Mouse (Mus musculus): Measurements from ENCODE around the gene Pcyt1a. TPM values are rescaled to one million over a fixed set of nuclear protein-coding genes. Genes with fewer than 3 reads are reported as not detected.
A peak's percentile ranks its signal among the peaks of the same experiment; 100 is the strongest.

Gene Pcyt1a
- polyA plus RNA-seq, 1 experiment from 2014 or later = 47.6 TPM

DNA sequence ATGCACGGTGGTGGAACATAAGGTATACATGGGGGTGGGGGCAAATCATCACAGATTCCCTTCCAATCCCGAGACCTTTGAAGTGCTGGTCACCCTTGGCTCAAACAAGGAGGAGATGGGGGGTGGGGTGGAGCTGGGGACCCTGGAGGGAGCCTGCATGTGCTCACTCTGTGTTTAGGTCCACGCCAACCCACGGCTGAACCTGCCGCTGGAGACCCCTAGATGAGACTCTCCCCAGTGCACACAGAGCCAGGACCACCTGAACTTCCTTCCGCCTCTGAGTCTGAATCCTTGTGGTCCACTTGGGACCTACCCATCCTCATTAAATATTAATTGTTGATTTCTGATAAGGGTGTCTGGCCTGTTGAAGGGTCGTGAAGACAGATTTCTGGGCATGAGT is 76.1 kb downstream of the Pcyt1a start:
- Histone ChIP-seq H3K4me2 (replicated peaks) (no peak overlapping the region), H3K9me3 (no peaks in the 10 kb centered on the region), H3K27ac (replicated peaks) (no peak overlapping the region), H3K36me3 (no peaks in the 10 kb centered on the region), H3K4me3 (no peak overlapping the region), H3K9ac (replicated peaks) (no peak overlapping the region), H3K27me3 (no peaks in the 10 kb centered on the region), H3K4me1 (peaks cover 13% of the 10 kb centered on the region)
- 81% methylated on average over 7 of the region's 7 CpGs for WGBS
- ATAC-seq (replicated peaks) = no peak

DNA sequence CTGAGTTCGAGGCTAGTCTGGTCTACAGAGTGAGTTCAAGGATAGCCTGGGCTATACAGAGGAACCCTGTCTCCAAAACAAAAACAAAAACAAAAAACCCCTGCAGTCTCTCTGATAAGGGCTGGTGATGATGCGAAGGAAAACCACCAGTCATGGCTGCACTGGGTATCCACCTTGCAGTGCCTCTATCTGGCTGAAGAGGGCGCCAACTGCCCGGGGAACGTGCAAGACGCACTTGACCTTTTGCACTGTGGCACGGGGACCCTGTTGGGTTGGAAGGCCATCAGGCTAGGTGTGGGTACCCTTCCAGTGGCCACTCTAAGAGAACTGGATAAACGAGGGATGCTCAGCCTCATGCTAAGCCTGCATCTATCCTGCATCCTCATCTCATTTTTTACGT is 76.7 kb downstream of the Pcyt1a start:
- Histone ChIP-seq H3K4me2 (replicated peaks) (no peak overlapping the region), H3K36me3 (no peaks in the 10 kb centered on the region), H3K4me3 (no peak overlapping the region), H3K27me3 (no peaks in the 10 kb centered on the region), H3K27ac (replicated peaks) (no peak overlapping the region), H3K9ac (replicated peaks) (no peak overlapping the region), H3K4me1 (peaks cover 13% of the 10 kb centered on the region), H3K9me3 (no peaks in the 10 kb centered on the region)
- ATAC-seq (replicated peaks) = 0 out of 2 replicates have a peak, but pooled peaks have one; percentile 15
- 23% methylated on average over 9 of the region's 9 CpGs for WGBS

GRCm38 (mm10) chr16:32508035-32508434 is 77.3 kb downstream of the Pcyt1a start:
- Histone ChIP-seq H3K4me3 (no peak overlapping the region), H3K9me3 (no peaks in the 10 kb centered on the region), H3K4me2 (replicated peaks) (no peak overlapping the region), H3K36me3 (no peaks in the 10 kb centered on the region), H3K27ac (replicated peaks) (no peak overlapping the region), H3K4me1 (peaks cover 13% of the 10 kb centered on the region), H3K9ac (replicated peaks) (no peak overlapping the region), H3K27me3 (no peaks in the 10 kb centered on the region)
- WGBS = 92% methylated on average over 5 of the region's 5 CpGs
- no peak for ATAC-seq (replicated peaks)

- Histone ChIP-seq H3K4me2 (replicated peaks) (no peak overlapping the region), H3K4me3 (no peak overlapping the region), H3K27me3 (no peaks in the 10 kb centered on the region), H3K9me3 (no peaks in the 10 kb centered on the region), H3K36me3 (no peaks in the 10 kb centered on the region), H3K4me1 (peaks cover 13% of the 10 kb centered on the region), H3K9ac (replicated peaks) (no peak overlapping the region), H3K27ac (replicated peaks) (no peak overlapping the region; the same call in 1 of the 2 replicates)
- no peak for ATAC-seq (replicated peaks)
- WGBS = 31% methylated on average over 3 of the region's 3 CpGs
These were observed 77.9 kb downstream of the Pcyt1a start for GRCm38 (mm10) chr16:32508506-32509065.

DNA sequence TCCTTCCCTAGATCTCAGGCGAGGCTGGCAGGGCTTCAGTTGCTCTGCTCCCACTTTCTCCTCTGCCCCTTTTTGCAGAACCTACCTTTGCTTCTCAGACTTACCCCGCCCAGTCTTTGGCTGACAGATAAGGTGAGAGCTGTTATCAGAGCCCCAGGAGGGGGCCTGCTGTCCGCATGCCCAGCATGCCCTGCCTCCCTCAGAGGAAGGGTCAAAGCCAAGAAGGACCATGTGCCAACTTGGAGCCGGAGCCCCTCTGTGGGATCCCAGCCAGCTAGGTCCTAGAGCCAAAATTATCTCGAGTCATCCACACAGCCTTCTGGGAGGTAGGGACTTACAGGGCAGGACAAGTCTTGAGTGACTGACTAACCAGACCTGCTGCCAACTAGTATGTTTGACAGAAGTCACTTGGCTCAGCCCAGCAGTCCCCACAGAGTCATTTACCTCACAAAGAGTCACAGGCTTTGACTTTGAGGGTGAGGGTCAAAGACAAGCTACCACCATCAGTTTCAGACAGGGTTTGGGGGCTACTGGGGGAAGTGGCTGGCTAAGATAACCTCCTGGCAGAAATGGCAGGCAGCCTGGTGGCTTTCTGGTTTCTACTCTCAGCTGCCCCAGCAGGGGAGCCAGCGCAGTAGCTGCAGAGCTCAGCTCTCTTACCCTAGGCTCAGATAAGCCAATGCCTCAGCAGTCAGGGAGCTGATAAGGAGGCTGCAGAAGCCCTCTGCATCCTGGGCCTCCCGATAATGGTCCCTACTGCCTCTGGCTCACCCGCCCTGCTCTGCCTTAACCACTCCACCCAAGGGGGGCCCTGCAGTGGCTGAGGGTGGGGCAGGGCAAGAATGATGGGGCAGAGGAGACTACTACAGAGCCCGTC is 78.6 kb downstream of the Pcyt1a start:
- Histone ChIP-seq H3K4me2 (replicated peaks) (no peak overlapping the region), H3K4me3 (no peak overlapping the region), H3K9me3 (no peaks in the 10 kb centered on the region), H3K9ac (replicated peaks) (no peak overlapping the region), H3K27ac (replicated peaks) (peak overlapping the region; percentile 15; the same call in 1 of the 2 replicates), H3K36me3 (no peaks in the 10 kb centered on the region), H3K27me3 (no peaks in the 10 kb centered on the region), H3K4me1 (peaks cover 13% of the 10 kb centered on the region)
- 53% methylated on average over 9 of the region's 9 CpGs for WGBS
- no peak for ATAC-seq (replicated peaks)

GRCm38 (mm10) chr16:32510399-32511337 is 79.9 kb downstream of the Pcyt1a start:
- H3K27me3 ChIP-seq = no peaks in the 10 kb centered on the region
- no peak overlapping the region for H3K4me3 ChIP-seq
- no peak overlapping the region for H3K27ac ChIP-seq (replicated peaks)
- no peaks in the 10 kb centered on the region for H3K9me3 ChIP-seq
- peaks cover 18% of the 10 kb centered on the region for H3K4me1 ChIP-seq
- H3K36me3 ChIP-seq = no peaks in the 10 kb centered on the region
- 69% methylated on average over 18 of the region's 18 CpGs for WGBS
- no peak for ATAC-seq (replicated peaks)
- no peak overlapping the region for H3K4me2 ChIP-seq (replicated peaks)
- no peak overlapping the region for H3K9ac ChIP-seq (replicated peaks)

DNA sequence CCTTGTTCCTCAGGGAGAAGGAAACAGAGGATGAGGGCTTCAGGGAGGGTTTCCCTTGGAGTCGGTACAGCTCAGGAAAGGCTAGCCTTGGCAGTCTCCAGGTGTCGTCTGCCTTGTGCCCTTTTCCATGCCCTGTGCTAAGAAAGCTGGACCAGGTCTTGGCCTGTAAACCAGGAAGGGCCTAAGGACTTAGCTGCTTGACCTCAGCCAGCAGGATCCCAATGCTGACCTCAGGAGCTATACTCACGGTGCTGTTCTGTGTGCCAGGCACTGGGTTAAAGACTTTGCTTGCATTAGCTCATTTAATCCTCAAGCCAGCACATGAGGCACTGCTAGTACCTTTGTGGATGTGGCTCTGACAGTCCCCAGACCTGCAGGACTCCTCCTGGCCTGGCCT is 80.6 kb downstream of the Pcyt1a start:
- WGBS = 77% methylated on average over 3 of the region's 3 CpGs
- H3K4me1 ChIP-seq = peaks cover 25% of the 10 kb centered on the region
- no peak for ATAC-seq (replicated peaks)

GRCm38 (mm10) chr16:32511827-32512490 is 81.2 kb downstream of the Pcyt1a start:
- no peaks in the 10 kb centered on the region for H3K9me3 ChIP-seq
- H3K36me3 ChIP-seq = no peaks in the 10 kb centered on the region
- no peak overlapping the region for H3K4me3 ChIP-seq
- H3K27me3 ChIP-seq = no peaks in the 10 kb centered on the region
- no peak overlapping the region for H3K27ac ChIP-seq (replicated peaks)
- H3K4me2 ChIP-seq (replicated peaks) = no peak overlapping the region
- peaks cover 31% of the 10 kb centered on the region for H3K4me1 ChIP-seq
- ATAC-seq (replicated peaks) = no peak
- 89% methylated on average over 8 of the region's 8 CpGs for WGBS
- H3K9ac ChIP-seq (replicated peaks) = no peak overlapping the region

More for the DNA sequence above, 80.6 kb downstream of the Pcyt1a start:
- no peaks in the 10 kb centered on the region for H3K27me3 ChIP-seq
- no peak overlapping the region for H3K9ac ChIP-seq (replicated peaks)
- no peak overlapping the region for H3K4me2 ChIP-seq (replicated peaks)
- H3K4me3 ChIP-seq = no peak overlapping the region
- H3K27ac ChIP-seq (replicated peaks) = no peak overlapping the region
- no peaks in the 10 kb centered on the region for H3K9me3 ChIP-seq
- H3K36me3 ChIP-seq = no peaks in the 10 kb centered on the region

- H3K4me3 ChIP-seq = no peak overlapping the region
- no peak overlapping the region for H3K4me2 ChIP-seq (replicated peaks)
- no peak overlapping the region for H3K9ac ChIP-seq (replicated peaks)
- no peaks in the 10 kb centered on the region for H3K9me3 ChIP-seq
- H3K27ac ChIP-seq (replicated peaks) = peak overlapping the region; percentile 21
- ATAC-seq (replicated peaks) = no peak
- H3K27me3 ChIP-seq = no peaks in the 10 kb centered on the region
- H3K4me1 ChIP-seq = peaks cover 32% of the 10 kb centered on the region
- WGBS = 86% methylated on average over 3 of the region's 3 CpGs
- H3K36me3 ChIP-seq = no peaks in the 10 kb centered on the region
These were observed 82.2 kb downstream of the Pcyt1a start for GRCm38 (mm10) chr16:32512921-32513320.

DNA sequence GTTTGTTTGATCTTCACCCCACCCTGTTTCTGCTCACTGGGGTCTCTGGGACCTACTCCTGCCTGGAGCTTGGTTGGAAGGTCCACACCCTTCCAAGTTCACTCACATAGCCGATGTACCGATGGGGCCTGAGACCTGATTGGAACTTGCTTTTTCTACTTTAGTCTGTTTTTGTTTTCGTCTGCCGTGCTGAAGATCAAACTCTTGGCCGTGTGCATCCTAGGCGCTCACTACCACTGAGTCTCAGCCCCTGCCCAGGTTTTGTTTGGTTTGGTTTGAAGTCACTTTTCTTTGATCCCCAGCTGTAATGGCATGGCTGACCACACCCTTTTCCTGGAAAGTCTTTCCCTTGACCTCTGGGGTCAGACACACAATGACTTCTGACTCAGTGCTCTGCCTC is 82.7 kb downstream of the Pcyt1a start:
- Histone ChIP-seq H3K9ac (replicated peaks) (no peak overlapping the region), H3K9me3 (no peaks in the 10 kb centered on the region), H3K27me3 (no peaks in the 10 kb centered on the region), H3K27ac (replicated peaks) (0 out of 2 replicates have a peak overlapping the region, but pooled peaks have one; percentile 21), H3K36me3 (no peaks in the 10 kb centered on the region), H3K4me1 (peaks cover 32% of the 10 kb centered on the region), H3K4me3 (no peak overlapping the region), H3K4me2 (replicated peaks) (no peak overlapping the region)
- 90% methylated on average over 6 of the region's 6 CpGs for WGBS
- no peak for ATAC-seq (replicated peaks)

DNA sequence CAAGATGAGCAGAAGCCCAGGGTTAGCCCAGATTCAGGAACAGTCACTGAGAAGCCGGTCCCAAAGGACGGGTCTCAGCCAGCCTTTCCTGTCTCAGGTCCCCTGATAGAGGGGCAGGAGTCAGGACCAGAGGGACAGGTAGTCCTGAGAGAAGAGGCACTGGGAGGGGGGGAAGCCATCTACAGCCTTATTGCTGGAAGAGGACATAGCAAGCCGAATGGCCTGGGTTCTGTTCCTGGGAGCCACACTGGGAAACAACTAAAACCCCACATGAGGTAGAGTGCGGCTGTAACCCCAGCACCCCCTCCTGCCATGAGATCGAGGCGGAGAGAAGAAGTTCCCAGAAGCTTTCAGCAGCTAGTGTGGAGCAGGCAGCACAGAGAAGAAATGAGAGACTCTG is 83.2 kb downstream of the Pcyt1a start:
- Histone ChIP-seq H3K4me1 (peaks cover 27% of the 10 kb centered on the region), H3K9me3 (no peaks in the 10 kb centered on the region), H3K36me3 (no peaks in the 10 kb centered on the region), H3K4me2 (replicated peaks) (no peak overlapping the region), H3K9ac (replicated peaks) (no peak overlapping the region), H3K27ac (replicated peaks) (no peak overlapping the region), H3K4me3 (no peak overlapping the region), H3K27me3 (no peaks in the 10 kb centered on the region)
- no peak for ATAC-seq (replicated peaks)
- WGBS = 93% methylated on average over 6 of the region's 6 CpGs

All from forebrain, embryonic 15.5 days (tissue).